Mouse (Mus musculus) adrenal gland, postnatal 4 days (tissue): ENCODE results near the gene Tmed6. TPM values are rescaled to one million over a fixed set of nuclear protein-coding genes. Genes with fewer than 3 reads are reported as not detected.
"Not testable (repeated sequence)": the region's sequence is repeated elsewhere in the genome, so short reads cannot be mapped to it uniquely, and the experiment has no call there.

ENCODE experiments used
- DNase-seq, 2 experiments: peaks; one replicate each; pipeline ENCODE4 v3.0.0; 2021 to 2022; ENCODE audit warnings: low spot score in 2 of 2, mixed read lengths in 2 of 2
- total RNA-seq, 2 experiments: library from RNA; stranded (reverse); gene quantifications; 2 replicates each; pipeline ENCODE4 v1.2.3; 2021

The Tmed6 gene
- total RNA-seq, 2 experiments from 2014 or later: 8.2 TPM; not detected in 1

DNA sequence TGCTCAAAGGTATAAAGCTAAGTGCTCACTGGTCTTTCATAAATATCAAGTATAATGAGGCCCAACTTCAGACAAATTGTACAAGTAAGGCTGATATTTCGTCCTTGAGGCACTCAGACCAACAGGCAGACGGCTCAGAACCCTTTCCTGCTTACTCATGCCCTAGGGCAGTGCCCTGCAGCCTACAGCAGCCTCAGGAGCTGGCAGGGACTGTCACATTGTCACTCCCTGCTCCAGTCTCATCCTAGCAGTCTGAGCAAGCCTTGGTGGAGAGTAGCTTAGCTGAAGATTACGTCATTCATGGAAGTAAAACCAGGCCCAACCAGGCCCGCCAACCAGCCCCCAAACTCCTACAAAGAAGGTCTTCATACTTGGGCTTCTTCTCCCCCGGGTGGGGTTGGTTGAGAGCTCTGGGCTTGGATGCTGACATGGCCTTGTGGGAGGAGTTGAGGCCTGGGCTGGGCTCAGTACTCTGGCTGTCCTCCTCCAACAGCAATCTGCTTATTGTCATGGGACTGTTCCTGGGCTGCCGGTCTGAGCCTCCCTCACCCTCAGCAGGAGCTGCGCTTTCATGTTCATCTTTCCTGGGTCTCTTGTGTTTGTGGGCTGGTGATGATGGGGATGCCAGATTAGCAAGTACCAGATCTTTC lies 10.9 kb upstream of the Tmed6 start:
- DNase-seq: no peak

DNA sequence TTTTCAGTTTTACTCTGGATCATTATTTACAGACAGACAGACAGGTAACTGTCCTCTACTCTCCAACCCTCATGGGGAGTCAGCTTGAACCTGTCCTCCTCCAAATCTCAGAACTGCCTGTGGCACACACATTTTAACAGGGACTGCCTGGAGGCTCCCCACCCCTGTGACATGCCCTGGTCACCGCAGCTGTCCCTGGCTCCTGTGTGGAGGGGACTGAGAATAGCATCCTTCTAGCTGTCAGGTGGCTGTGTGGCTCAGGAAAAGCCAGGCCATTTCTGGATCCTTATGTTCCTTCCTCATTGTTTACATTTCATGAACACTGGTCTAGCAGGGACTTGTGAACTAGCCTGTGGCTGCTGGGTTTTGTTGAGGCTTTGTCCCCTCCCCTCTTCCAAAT lies 8.7 kb upstream of the Tmed6 start:
- no peak for DNase-seq

DNA sequence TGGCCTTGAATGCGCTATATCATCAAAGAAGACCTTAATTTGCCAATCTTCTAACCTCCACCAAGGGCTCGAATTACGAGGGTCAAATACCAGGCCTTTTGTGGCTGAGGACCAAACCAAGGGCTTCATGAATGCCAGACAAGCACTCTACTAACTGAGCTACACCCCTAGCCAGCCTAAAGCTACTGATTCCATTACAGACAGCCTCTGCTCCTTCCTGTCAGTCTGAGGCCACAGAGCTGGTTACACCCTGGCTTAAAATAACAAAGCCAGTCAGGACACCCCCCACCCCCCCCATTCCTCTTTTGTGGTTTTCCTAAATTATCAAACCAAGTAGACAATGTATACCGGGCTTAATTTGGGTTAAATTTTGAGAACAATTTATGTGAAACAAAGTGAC lies 8.3 kb upstream of the Tmed6 start:
- DNase-seq: no peak

DNA sequence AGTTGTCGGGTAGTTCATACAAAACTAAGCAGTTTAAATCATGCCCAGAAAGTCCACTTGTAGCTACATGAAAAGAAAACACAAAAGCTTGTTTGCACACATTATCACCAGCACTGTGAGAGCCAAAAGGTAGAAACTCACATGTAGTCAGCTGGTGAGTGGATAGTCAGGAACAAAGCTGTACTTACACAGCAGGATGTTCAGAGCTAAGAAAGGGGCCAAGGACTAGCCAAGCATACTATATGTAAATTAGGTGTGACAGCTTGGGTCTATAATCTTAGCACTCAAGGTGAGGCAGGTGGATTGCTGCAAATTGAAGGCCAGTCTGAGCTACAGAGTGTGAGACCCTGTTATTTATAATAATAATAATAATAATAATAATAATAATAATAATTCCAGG lies 2.8 kb downstream of the Tmed6 start:
- no peak for DNase-seq

DNA sequence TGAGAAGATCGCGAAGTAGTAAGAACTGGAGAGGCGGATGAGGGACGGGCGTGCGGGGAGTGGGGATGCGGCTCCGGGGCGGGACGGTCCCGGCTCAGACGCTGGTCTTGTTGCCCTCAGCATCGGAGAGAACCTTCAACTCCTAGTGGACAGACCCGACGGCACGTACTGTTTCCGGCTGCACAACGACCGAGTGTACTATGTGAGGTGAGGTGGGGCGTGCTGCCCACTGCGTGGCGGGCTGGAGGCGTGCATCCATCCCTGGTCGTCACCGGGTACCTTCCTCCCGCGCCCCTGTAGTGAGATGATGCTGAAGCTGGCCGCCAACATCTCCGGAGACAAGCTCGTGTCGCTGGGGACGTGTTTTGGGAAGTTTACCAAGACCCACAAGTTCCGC lies 8.5 kb downstream of the Tmed6 start:
- DNase-seq: no peak

DNA sequence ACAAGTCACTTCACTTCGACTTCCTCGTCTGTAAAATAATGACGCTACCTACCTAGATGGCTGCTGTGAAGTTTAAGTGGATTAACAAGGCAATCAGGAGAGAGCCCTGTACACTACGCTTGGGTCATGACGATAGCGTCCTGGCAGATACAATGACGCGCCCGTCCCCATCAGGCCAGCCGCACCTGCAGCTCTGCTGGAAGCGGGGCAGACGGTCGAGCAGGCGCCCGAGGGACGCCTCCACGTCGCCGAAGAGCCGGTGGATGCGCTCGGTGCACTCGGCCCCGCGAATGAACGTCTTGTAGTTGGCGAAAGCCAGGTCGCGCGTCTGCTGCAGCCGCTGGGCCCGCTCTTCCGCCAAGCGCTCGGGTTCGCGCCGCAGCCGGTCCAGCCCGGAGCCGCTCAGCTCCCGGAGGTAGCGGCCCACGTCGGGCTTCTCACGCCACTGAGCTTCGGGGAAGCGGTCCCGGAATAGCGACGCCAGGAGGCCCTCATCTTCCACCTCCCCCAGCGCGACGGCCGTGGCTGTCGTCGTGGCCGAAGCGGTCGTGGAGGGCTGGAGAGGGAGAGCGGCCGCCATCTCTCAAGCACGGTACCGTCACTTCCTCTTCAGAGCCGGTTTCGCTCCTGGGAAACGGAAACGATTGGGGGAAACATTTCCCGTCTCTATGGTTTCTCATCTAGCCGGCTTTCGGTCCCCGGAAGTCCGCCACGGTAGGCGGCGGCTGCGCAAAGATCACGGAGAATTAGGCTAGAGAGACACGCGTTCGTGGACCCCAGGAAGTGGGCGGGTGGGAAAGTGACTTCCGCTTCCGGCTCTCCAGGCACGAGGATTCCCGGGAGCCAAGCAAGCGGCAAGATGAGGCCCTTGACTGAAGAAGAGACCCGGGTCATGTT lies 9.1 kb downstream of the Tmed6 start, which contains the start of the genes Cog8 and Nip7:
Cog8 (minus strand) TSS at position 614 of the 897 bp plus-strand sequence.
Nip7 (plus strand) TSS at position 802 of the 897 bp plus-strand sequence.
- peak; percentile 77 to 92 for DNase-seq

DNA sequence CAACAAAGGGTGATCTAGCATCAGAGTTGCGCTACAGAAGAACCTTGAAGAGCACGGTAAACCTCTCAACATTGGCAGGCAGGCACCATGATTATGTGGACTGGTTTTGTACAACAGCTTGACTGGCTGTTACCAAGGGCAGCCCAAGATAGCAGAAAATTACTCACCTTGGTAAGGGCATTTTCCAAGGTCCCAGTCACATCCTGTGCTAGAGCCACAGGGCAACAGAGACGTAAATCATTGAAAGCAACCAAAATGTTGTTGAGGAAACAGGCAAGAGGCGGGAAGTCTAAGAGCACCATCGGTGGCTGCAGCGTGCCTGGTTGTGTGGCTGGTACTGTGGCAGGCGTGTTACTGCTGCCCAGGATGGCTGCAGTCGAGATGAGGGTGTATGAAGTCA lies 13.4 kb downstream of the Tmed6 start:
- DNase-seq: no peak

DNA sequence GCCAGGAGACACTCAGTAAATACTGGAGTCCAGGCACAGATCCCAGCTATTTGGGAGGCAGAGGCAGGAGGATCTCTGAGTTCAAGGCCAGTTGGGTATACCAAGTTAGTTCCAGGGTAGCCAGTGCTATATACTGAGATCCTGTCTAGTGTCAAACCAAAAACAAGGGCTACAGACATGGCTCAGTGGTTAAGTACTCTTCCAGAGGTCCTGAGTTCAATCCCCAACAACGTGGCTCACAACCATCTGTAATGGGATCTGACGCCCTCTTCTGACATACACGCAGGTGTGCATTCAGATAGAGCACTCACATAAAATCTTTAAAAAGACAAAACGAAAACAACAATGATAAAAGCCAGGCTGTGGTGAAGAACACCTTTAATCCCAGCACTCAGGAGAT lies 16.0 kb downstream of the Tmed6 start:
- DNase-seq: no peak

DNA sequence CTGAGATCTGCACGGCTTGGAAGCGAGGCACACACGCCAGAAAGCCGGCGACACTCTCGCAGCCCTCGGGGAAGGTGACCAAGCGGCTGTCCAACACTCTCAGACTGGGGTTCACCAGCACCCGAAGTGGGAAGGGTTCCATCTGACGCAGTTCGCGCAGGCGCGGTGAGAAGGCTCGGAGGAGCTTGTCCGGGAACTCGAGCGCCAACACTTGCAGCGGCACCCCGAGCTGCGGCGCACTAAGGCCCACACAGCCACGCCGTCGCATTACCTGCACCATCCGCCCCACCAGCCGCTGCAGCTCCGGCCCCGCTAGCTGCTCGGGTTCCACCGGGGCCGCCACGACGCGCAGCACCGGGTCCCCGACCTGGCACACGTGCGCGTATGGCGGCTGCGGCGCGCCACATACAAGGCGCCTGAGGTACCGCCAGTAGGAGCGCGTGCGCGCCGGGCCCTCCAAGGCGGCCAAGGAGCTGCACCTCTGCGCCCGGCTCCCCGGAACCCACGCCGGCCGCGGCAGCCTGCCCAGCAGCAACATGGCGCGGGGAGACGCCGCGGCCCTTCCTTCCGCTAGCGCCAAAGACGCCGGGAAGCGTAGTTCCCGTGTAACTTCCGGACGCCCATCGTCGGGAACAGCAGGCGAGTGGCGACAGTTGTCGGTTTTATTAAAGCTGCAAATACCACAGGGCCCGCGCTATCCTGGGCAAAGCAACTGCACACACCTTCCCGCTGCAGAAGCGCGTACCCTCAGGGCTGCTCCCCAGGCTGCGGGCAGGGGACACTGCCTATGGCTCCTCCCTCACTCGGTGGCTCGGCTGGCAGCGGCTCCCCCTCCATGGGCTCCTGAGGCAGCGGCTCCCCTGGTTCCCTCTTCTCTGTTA lies 17.1 kb downstream of the Tmed6 start, which contains the start of gene Pdf:
Pdf (minus strand) TSS at position 554 of the 881 bp plus-strand sequence.
- peak; percentile 61 to 69 for DNase-seq

DNA sequence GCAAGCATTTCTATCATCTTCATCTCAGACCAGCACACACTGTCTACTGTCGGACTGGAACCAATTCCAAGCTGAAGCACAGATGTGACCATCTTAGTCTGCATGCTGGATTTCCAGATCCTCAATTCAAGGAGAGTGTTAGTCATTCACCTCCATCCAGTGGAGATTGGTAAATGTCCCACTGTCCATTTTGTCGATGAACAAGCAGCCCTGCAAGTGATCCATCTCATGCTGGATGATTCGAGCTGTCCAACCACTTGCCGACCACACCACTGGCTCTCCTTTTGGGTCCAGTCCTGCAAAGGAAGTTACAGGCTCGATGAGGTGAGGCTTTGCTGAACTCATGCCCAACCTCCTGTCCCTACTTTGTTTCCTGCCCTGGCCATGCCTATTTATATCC lies 18.5 kb downstream of the Tmed6 start:
- no peak for DNase-seq

DNA sequence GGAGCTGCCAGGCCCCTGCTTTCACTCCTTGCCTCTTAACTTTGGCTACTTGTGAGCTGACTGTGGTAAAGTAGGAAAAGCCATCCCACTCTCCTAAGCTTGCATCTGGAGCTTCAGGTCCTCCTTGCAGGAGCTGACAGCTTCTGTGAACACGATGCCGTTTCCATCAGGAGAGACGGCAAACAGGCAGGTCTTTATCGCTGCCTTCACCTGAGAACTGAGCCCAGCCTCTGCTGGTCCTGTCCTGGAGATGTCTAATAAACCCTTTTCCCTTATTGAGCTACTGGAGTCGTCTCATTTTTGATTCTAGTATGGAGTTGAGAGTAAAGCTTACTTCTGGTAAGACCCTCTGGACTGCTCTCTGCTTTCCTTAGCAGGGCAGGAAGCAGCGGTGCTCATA lies 20.0 kb downstream of the Tmed6 start:
- DNase-seq: no peak

DNA sequence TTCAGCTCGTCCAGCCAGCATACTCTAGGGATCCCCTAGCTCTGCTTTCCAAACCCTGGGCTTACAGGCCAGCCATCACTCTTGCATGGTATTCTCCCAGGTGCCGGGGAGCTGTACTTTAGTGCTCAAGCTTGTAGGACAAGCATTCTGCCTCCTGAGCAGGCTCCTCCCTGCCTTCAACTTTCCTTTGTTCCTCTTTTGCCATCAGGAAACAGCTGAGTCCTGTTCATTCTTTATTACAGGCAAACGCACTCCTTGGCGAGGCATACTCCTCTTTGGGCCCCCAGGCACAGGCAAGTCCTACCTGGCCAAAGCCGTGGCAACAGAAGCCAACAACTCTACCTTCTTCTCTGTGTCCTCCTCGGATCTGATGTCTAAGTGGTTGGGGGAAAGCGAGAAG lies 24.8 kb downstream of the Tmed6 start:
- no peak for DNase-seq

DNA sequence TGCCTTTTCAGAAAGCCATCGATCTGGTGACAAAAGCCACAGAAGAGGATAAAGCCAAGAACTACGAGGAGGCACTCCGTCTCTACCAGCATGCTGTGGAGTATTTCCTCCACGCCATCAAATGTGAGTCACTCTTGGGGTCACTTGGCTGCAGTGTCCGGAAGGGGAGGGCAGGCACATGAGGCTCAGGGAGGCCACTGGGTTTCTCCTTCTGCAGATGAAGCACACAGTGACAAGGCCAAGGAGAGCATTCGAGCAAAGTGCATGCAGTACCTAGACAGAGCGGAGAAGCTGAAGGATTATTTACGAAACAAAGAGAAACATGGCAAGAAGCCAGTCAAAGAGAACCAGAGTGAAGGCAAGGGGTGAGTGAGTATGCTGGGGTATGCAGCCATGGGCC lies 28.8 kb downstream of the Tmed6 start:
- DNase-seq: no peak

DNA sequence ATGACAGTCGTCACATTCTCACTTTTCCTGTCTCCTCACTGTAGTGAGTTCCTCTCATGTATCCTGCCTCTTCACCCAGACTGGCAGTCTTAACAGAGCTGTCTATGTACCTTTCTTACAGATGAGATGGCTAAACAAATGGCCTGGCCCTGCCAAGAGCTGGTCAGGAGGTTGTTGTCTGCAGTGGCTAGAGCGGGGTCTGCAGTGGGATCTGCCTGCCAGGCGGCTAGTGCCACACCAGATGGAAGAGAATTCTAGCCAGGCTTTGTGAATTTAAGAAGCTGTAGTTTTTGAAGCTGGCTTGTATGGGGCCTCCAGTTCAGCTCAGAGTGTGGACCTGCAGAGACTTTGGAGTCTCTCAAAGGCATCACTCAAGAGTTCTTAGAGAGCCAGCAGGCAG lies 29.8 kb downstream of the Tmed6 start:
- no peak for DNase-seq

DNA sequence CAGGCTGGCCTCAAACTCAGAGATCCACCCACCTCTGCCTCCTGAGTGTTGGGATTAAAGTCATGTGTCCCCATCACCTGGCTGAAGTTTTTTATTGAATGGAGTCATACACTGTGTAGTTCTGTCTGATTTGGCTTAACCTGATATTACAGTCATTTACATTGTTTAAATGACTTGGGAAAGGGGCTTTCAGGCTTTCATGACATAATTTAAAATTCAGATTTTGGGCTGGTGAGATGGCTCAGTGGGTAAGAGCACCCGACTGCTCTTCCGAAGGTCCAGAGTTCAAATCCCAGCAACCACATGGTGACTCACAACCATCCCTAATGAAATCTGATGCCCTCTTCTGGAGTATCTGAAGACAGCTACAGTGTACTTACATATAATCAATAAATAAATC lies 31.8 kb downstream of the Tmed6 start:
- not testable (repeated sequence) for DNase-seq

DNA sequence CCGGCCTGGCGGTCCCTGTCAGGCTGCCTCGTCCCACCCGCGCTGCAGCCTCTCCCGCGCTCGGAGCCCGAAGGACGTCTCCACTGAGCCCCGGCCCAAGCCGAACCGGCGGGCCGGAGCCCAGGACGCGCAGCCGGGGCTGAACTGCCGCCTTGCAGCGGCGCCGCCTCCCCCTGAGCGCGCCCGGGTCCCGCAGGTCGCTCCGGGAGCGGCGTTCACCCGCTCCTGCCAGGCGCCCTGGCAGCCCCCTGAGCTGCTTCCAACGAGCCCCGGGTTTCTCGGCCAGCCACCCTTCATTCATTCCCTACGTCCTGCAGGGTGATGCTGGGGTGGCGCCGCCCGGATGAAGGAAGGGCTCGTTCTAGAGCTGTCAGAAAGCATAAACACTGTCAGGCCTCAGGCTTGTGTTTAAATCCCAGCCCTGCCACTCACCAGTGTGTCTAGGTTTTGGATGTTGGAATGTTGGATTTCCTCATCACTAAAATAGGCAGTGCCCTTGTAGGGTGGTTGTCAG lies 33.8 kb downstream of the Tmed6 start:
- no peak for DNase-seq

DNA sequence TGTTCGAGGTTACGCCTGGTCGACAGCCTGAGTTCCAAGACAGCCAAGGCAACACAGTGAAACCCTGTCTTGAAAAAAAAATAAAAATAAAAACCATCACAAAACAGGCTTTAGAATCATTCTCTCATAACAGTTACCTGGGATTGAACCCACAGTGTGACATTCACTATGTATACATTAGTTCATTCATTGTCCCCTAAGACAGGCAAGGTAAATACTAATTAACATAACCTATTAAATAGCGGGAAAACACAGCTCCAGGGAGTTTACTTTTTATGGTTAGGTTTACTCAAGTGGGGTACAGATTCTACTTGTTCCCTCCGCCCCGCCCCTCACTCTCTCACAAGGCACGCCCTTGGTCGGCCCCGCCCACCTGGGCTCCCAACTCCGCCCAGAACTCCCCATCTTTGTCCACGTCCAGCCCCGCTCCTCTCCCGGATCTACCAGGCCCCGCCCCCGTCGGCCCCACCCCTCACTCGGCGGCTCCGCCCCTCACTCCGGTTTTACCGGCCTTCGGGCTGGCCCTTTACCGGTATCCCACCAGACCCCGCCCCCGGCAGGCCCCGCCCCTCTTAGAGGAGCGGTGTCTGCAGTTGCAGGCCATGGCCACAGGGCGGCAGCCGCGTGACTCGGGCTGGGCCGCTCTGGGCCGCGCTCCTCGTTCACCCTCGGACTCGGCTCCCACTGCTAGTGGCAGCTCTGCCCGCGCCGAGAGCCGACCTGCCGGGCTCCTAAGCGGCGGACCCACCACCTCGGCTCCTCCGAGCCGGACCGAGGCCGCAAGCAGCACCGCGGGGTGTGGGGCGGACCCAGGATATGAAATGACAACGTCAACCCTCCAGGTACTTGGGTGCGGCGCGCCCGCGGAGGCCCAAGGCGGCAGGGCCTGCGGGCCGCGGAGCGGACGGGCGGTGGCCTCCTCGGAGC lies 34.5 kb downstream of the Tmed6 start, which contains the start of gene Vps4a:
Vps4a (plus strand) TSS at position 573 of the 927 bp plus-strand sequence.
- DNase-seq: peak; percentile 97

DNA sequence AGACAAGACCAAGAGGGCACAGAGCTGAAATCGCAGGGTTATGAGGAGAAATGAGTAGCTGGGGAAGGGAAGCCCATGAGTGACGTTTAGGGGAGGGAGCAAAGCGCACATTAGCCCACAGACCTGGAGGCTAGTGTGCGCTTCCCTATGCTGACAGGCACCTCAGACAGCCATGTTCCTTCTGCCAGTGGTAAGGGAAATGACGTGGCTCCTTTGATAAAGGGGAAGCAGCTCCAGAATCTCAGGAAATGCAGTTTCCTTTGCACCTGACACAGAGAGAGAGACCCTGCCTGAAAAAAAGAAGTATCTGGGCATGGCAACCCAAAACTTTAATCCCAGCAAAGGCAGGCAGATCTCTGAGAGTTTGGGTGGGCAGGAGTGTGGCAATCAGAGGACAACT lies 35.4 kb downstream of the Tmed6 start:
- DNase-seq: no peak

DNA sequence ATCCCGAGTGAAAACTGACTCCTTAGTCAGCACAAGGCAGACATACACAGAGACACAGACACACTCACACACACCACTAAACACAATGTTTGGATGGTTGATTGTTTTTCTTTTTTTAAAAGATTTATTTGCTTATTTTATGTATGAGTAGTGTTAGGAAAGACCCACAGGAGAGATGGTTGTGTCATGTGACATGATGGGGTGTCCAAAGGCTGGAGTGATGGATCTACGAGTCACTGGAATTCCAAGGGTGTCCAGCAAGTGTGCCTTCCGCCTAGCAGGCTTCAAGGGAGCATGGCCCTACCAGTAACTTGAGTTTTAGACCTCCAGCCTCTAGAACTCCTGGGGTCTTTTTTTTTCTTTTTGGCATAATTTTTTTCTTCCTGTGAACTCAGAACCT lies 36.1 kb downstream of the Tmed6 start:
- no peak for DNase-seq

DNA sequence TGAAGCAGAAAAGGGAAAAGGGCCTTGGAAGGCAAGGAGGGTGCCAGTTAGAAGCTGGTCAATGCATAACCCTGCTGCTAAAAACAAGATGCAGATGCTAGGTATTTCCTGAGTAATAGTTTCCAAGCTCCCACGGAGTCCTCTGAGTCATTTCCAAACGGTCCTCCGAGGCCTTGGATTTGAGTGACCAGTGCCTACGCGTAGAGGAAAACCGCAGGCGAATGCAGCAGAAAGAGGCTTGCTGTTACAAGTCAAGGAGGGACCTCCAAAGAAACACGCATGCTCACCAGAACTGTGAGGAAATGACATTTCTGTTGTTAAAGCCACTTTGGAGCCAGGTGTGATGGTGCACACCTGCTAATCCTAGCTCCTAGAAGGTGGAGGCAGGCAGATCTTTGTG lies 42.0 kb downstream of the Tmed6 start:
- DNase-seq: peak in 1 of 2 experiments; percentile 29
